Mouse (Mus musculus) hindbrain, postnatal 0 days (tissue): Measurements from ENCODE around the gene Nmnat1. TPM values are rescaled to one million over a fixed set of nuclear protein-coding genes. Genes with fewer than 3 reads are reported as not detected.

Experiments used
- ATAC-seq: fragments of 200-750 bp; cut with Nextera tagmentation; 2 replicates; pipeline ENCODE4 v1.8.0; 2017; ENCODE audit warnings: mild to moderate bottlenecking, moderate TSS enrichment, moderate library complexity
- DNase-seq: peaks from one replicate; pipeline ENCODE4 v3.0.0-alpha.2; 2015; ENCODE audit warnings: low spot score
- H3K27ac ChIP-seq: fragments of 300-500 bp; sonication (generic); 2 replicates; pipeline ENCODE4 v1.5.1; 2014; ENCODE audit warnings: mild to moderate bottlenecking
- H3K27me3 ChIP-seq: fragments of 300-500 bp; sonication (generic); 2 replicates; pipeline ENCODE4 v1.6.1; 2014; ENCODE audit warnings: low read length, mixed read lengths; ENCODE audit not compliant: insufficient read depth
- H3K36me3 ChIP-seq: fragments of 300-500 bp; sonication (generic); 2 replicates; pipeline ENCODE4 v1.6.1; 2014; ENCODE audit warnings: low read length, mixed read lengths; ENCODE audit not compliant: insufficient read depth
- H3K4me1 ChIP-seq: fragments of 300-500 bp; sonication (generic); 2 replicates; pipeline ENCODE4 v1.6.1; 2014; ENCODE audit warnings: antibody characterized with exemption, low read length, mixed read lengths; ENCODE audit not compliant: insufficient read depth
- H3K4me2 ChIP-seq: fragments of 300-500 bp; sonication (generic); 2 replicates; pipeline ENCODE4 v1.6.1; 2014; ENCODE audit warnings: low read depth, mild to moderate bottlenecking, low read length, moderate library complexity, mixed read lengths
- H3K4me3 ChIP-seq: fragments of 300-500 bp; sonication (generic); 2 replicates; pipeline ENCODE4 v1.5.1; 2014; ENCODE audit warnings: low read length
- H3K9ac ChIP-seq: fragments of 300-500 bp; sonication (generic); replicated peaks from 2 replicates; pipeline ENCODE4 v1.6.1; 2014; ENCODE audit warnings: mild to moderate bottlenecking, low read length, moderate library complexity, mixed read lengths
- H3K9me3 ChIP-seq: fragments of 300-500 bp; sonication (generic); 2 replicates; pipeline ENCODE4 v1.6.1; 2016; ENCODE audit warnings: low read length, mixed read lengths
- CTCF ChIP-seq: IDR thresholded peaks from 2 replicates; pipeline ENCODE4 v1.5.1; 2016; ENCODE audit warnings: antibody characterized with exemption, control low read depth, low read depth
- WGBS: fragments of 180-500 bp; shearing (Covaris S2); extraction: QIAGEN DNeasy Blood & Tissue Kit; methylation state at CpG from one replicate; pipeline ENCODE4 v1.1.7; 2014; 5-methylcytosine and 5-hydroxymethylcytosine counted together
- polyA plus RNA-seq: library from polyadenylated mRNA; unstranded; fragments of >200 nt; fragmentation: Nextera tagmentation; extraction: Ambion mirVana; gene quantifications from 2 replicates; pipeline ENCODE4 v1.2.1, GENCODE M21; 2015
- total RNA-seq: library from RNA; depleted of rRNA; stranded (reverse); fragments of >200 nt; gene quantifications from 2 replicates; pipeline ENCODE4 v1.2.3, GENCODE M21; 2014

Nmnat1 gene
- total and polyA plus RNA-seq, 2 experiments from 2014 or later: 7.8 to 8.4 TPM

GRCm38 (mm10) chr4:149523961-149524360 lies 39.0 kb upstream of the Nmnat1 start:
- H3K9ac ChIP-seq: no peak overlapping the region
- ATAC-seq (no peak), DNase-seq (no peak)
- no peak overlapping the region for H3K4me2 ChIP-seq
- H3K9me3 ChIP-seq: no peaks in the 10 kb centered on the region
- H3K4me1 ChIP-seq: 0 out of 2 replicates have a peak, but pooled peaks cover 14% of the 10 kb centered on the region
- no peak overlapping the region for H3K4me3 ChIP-seq
- H3K36me3 ChIP-seq: no peaks in the 10 kb centered on the region
- TF ChIP-seq CTCF: no peak
- no peaks in the 10 kb centered on the region for H3K27me3 ChIP-seq
- WGBS: 64% methylated on average over 6 of the region's 6 CpGs
- no peak overlapping the region for H3K27ac ChIP-seq

GRCm38 (mm10) chr4:149521258-149521657 lies 36.3 kb upstream of the Nmnat1 start:
- Histone ChIP-seq H3K4me3 (no peak overlapping the region), H3K4me1 (0 out of 2 replicates have a peak, but pooled peaks cover 14% of the 10 kb centered on the region), H3K27ac (no peak overlapping the region), H3K27me3 (no peaks in the 10 kb centered on the region), H3K36me3 (no peaks in the 10 kb centered on the region), H3K4me2 (no peak overlapping the region), H3K9me3 (no peaks in the 10 kb centered on the region), H3K9ac (no peak overlapping the region)
- 58% methylated on average over 10 of the region's 10 CpGs for WGBS
- TF ChIP-seq CTCF: no peak
- ATAC-seq (no peak), DNase-seq (no peak)

- peak overlapping the region; percentile 91 for H3K4me3 ChIP-seq
- H3K4me1 ChIP-seq: 0 out of 2 replicates have a peak, but pooled peaks cover 9% of the 10 kb centered on the region
- no peak for TF ChIP-seq CTCF
- peak overlapping the region; percentile 97 for H3K4me2 ChIP-seq
- WGBS: 2% methylated on average over 40 of the region's 52 CpGs
- peak overlapping the region; percentile 77 for H3K27ac ChIP-seq
- DNase-seq (no peak), ATAC-seq (no peak; the same call in 1 of the 2 replicates)
- H3K9me3 ChIP-seq: no peaks in the 10 kb centered on the region
- H3K36me3 ChIP-seq: no peaks in the 10 kb centered on the region
- peak overlapping the region; percentile 92 for H3K9ac ChIP-seq
- H3K27me3 ChIP-seq: no peaks in the 10 kb centered on the region
Observed at GRCm38 (mm10) chr4:149518351-149519220, 33.6 kb upstream of the Nmnat1 start.

GRCm38 (mm10) chr4:149517868-149518340 lies 32.9 kb upstream of the Nmnat1 start, which contains the start of gene Ctnnbip1:
Gene Ctnnbip1 (plus strand): TSS chr4:149518236.
- DNase-seq: peak; percentile 98
- under 1% methylated on average over 31 of the region's 46 CpGs for WGBS

GRCm38 (mm10) chr4:149515706-149516105 lies 30.7 kb upstream of the Nmnat1 start:
- H3K4me3 ChIP-seq: no peak overlapping the region
- WGBS: 91% methylated on average over 5 of the region's 5 CpGs
- H3K36me3 ChIP-seq: no peaks in the 10 kb centered on the region
- ATAC-seq: no peak
- H3K4me2 ChIP-seq: no peak overlapping the region
- H3K9me3 ChIP-seq: no peaks in the 10 kb centered on the region
- no peak for TF ChIP-seq CTCF
- no peaks in the 10 kb centered on the region for H3K27me3 ChIP-seq
- H3K4me1 ChIP-seq: 0 out of 2 replicates have a peak, but pooled peaks cover 6% of the 10 kb centered on the region
- no peak for DNase-seq
- no peak overlapping the region for H3K27ac ChIP-seq
- H3K9ac ChIP-seq: no peak overlapping the region

More at GRCm38 (mm10) chr4:149517868-149518340, 32.9 kb upstream of the Nmnat1 start, which contains the start of gene Ctnnbip1:
- peak within 1 kb of the TSS; percentile 97 for H3K4me2 ChIP-seq
- peak within 1 kb of the TSS; percentile 92 for H3K9ac ChIP-seq
- no peaks in the 10 kb centered on the region for H3K36me3 ChIP-seq
- H3K27me3 ChIP-seq: no peaks in the 10 kb centered on the region
- no peak for TF ChIP-seq CTCF
- H3K4me1 ChIP-seq: 0 out of 2 replicates have a peak, but pooled peaks cover 6% of the 10 kb centered on the region
- H3K27ac ChIP-seq: peak within 1 kb of the TSS; percentile 77
- ATAC-seq: peak; percentile 99
- no peaks in the 10 kb centered on the region for H3K9me3 ChIP-seq
- peak within 1 kb of the TSS; percentile 91 for H3K4me3 ChIP-seq

GRCm38 (mm10) chr4:149512072-149512471 lies 27.1 kb upstream of the Nmnat1 start:
- H3K27me3 ChIP-seq: no peaks in the 10 kb centered on the region
- no peak overlapping the region for H3K4me2 ChIP-seq
- H3K4me1 ChIP-seq: no peaks in the 10 kb centered on the region
- no peak overlapping the region for H3K27ac ChIP-seq
- H3K36me3 ChIP-seq: no peaks in the 10 kb centered on the region
- ATAC-seq: no peak
- no peak overlapping the region for H3K9ac ChIP-seq
- no peaks in the 10 kb centered on the region for H3K9me3 ChIP-seq
- WGBS: 78% methylated on average over 7 of the region's 7 CpGs
- no peak for TF ChIP-seq CTCF
- no peak overlapping the region for H3K4me3 ChIP-seq
- DNase-seq: no peak
